11 mouse cellular contexts compared by ENCODE assay signal in the genomic region with DNA sequence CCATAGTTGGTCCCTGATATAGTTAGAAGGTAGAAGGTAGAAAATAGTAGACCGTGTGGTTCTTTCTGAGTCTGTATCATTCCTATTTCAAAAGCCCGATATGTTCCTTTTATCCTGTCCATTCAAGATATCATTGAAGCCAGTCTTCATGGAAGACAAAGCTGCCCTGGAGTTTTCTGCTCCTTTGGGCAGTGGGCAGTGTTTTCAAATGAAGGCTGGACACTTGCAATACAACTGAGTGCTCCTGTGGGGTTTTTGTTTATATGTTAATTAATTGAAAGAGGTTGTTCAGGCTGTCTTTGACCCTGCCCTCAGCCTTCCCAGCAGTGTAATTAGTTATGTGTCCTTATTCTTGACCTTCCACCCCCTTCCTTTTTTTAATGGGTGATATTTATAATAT.
"Had no signal": no experiment of that assay in that cellular context is flagged by ENCODE, and none has a peak within 500 bp of the region (broad histone marks: within the 10 kb centered on the region; RNA-seq: fewer than 3 reads in every experiment).

No protein-coding gene starts in this region.

- ATAC-seq: liver, postnatal 0 days; lung, postnatal 0 days; midbrain, embryonic 13.5 days; midbrain, embryonic 15.5 days had no signal

- DNase-seq: liver, postnatal 0 days; lung, adult 2 months; lung, postnatal 14 days; lung, postnatal 36 days; right cerebral cortex, postnatal 14 days; thymus, adult 18-20 months; thymus, postnatal 14 days; thymus, postnatal 36 days had no signal
